Mouse (Mus musculus) ES-Bruce4 (cell line): ENCODE measurements around the gene Mcf2l. TPM values are rescaled to one million over a fixed set of nuclear protein-coding genes. Genes with fewer than 3 reads are reported as not detected.

Source experiments
- H3K27ac ChIP-seq: 2 replicates; pipeline ENCODE4 v1.5.1; 2012; ENCODE audit warnings: low read length, inconsistent platforms; ENCODE audit not compliant: insufficient read depth
- H3K27me3 ChIP-seq: 2 replicates; pipeline ENCODE4 v1.6.1; 2012; ENCODE audit warnings: mild to moderate bottlenecking, low read length, inconsistent platforms; ENCODE audit not compliant: control insufficient read depth, poor library complexity, insufficient read depth, severe bottlenecking
- H3K36me3 ChIP-seq: 2 replicates; pipeline ENCODE4 v1.6.1; 2012; ENCODE audit warnings: inconsistent platforms, mild to moderate bottlenecking, low read length, moderate library complexity; ENCODE audit not compliant: control insufficient read depth, poor library complexity, insufficient read depth, severe bottlenecking
- H3K4me1 ChIP-seq: one replicate; pipeline ENCODE4 v1.8.1; 2011; ENCODE audit warnings: low read length; ENCODE audit not compliant: control insufficient read depth, insufficient read depth
- H3K4me3 ChIP-seq: 2 replicates; pipeline ENCODE4 v1.5.1; 2011; ENCODE audit warnings: low read depth, mild to moderate bottlenecking, low read length
- H3K9ac ChIP-seq: 2 replicates; pipeline ENCODE4 v1.6.1; 2012; ENCODE audit warnings: low read depth, mild to moderate bottlenecking, inconsistent platforms; ENCODE audit not compliant: poor library complexity, severe bottlenecking
- H3K9me3 ChIP-seq: replicated peaks from 2 replicates; pipeline ENCODE4 v1.6.1; 2012; ENCODE audit warnings: mild to moderate bottlenecking, low read length, inconsistent platforms; ENCODE audit not compliant: control insufficient read depth, poor library complexity, insufficient read depth, severe bottlenecking
- CTCF ChIP-seq: IDR thresholded peaks from one replicate; pipeline ENCODE4 v1.8.1; 2011; ENCODE audit warnings: low read depth, low read length
- EP300 ChIP-seq: IDR thresholded peaks from 2 replicates; pipeline ENCODE4 v1.6.1; 2011; ENCODE audit warnings: low read depth, low read length; ENCODE audit not compliant: insufficient read depth
- POLR2A ChIP-seq: IDR thresholded peaks from one replicate; pipeline ENCODE4 v1.8.1; 2011; ENCODE audit warnings: low read length; ENCODE audit not compliant: insufficient read depth
- polyA plus RNA-seq: library from polyadenylated mRNA; stranded (reverse); fragments of >200 nt; gene quantifications from 2 replicates; pipeline ENCODE4 v1.2.4, GENCODE M21; 2011; ENCODE audit warnings: low read depth; ENCODE audit not compliant: missing spikeins, insufficient read depth, insufficient read length

The Mcf2l gene
- polyA plus RNA-seq, result 15.5 and 18.3 TPM in 2 replicates

DNA sequence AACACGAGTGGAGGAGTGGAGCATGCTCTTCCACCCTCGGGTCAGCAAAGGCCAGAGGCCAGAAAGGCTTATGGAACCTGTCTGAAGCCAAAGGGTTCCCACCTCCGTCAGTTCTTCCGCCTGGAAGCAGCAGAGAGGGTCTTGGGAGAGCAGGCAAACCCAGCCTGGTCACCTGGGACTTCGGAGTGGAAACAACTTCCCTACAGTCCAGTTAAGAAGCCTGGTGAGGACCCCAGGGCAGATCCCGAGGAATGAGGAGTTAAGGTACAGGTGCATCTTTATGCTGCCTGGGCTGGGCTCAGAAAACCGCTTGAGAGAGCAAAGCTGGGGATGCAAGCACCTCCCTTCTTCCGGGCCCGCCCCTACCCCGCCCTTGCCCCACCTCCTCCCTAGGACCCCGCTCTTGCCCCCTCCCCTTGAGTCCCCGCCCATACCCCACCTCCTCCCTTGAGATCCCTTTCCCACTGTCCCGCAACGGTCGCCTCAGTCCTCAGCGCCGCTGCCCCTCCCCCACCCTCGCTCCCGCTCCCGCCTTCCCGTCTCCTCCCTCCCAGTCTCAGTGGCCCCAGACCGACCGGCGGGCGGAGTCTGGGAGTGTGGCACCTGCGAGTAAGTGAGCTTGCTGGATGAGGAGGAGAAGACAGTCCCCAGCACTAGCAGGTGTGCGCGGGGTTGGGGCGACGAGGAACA is at the start of gene Mcf2l:
Gene Mcf2l (plus strand): TSS at position 450 of the 690 bp plus-strand sequence.
- peak within 1 kb of the TSS; percentile 65 for H3K27ac ChIP-seq
- H3K4me3 ChIP-seq, result peak within 1 kb of the TSS; percentile 75
- peak within 1 kb of the TSS; percentile 41 for H3K9ac ChIP-seq
- H3K4me1 ChIP-seq, result peaks cover 12% of the 10 kb centered on the region
- no peaks in the 10 kb centered on the region for H3K9me3 ChIP-seq
- H3K27me3 ChIP-seq, result no peaks in the 10 kb centered on the region
- TF ChIP-seq EP300, result peak; percentile 66
- peak; percentile 36 for TF ChIP-seq POLR2A
- no peak for TF ChIP-seq CTCF
- no peaks in the 10 kb centered on the region for H3K36me3 ChIP-seq

DNA sequence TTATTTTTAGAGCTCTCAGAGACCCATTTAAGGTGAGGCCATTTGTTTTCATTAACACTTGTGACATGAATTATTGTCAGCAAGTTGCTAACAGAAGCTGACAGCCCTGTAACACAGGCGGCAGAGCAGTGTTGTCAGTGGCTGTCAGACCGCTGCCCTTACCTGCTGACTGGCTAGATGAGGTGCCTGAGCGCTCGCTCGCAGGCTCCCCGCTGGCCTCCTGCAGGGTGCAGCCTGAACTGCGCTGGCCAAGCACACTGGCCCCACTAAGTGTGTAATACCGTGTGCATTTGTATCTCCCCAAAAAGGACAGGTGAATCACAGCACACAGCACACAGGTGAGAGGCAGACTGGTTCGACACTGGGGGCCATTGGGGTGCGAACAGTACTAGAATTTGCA is 49.0 kb upstream of the Mcf2l start:
- Histone ChIP-seq H3K4me1 (no peaks in the 10 kb centered on the region), H3K9me3 (no peaks in the 10 kb centered on the region), H3K27ac (no peak overlapping the region), H3K4me3 (no peak overlapping the region), H3K27me3 (no peaks in the 10 kb centered on the region), H3K9ac (no peak overlapping the region), H3K36me3 (peaks cover 6% of the 10 kb centered on the region; the same call in 1 of the 2 replicates)
- TF ChIP-seq CTCF, result no peak
- TF ChIP-seq POLR2A, result no peak

DNA sequence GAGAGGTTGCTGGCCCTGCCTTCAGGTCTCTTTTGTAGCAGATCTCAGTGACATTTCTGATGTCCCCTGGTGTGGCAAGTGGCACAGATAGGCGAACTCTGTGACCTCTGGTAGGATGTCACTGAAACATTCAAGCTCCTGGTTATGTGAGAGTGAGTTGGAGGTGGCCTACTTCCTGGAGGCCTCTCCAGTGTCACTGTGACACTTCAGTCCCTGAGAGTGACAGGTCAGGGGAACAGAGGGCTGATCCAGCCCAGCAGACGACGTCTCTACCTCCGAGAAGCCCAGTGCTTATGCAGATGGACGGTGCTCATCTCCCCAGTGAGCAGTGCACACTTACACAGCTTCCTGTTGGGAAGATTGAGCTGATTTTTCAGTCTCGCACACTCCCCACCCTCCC is 48.4 kb upstream of the Mcf2l start:
- no peak for TF ChIP-seq POLR2A
- TF ChIP-seq EP300, result no peak
- TF ChIP-seq CTCF, result no peak
- Histone ChIP-seq H3K4me1 (no peaks in the 10 kb centered on the region), H3K27me3 (no peaks in the 10 kb centered on the region), H3K9me3 (no peaks in the 10 kb centered on the region), H3K27ac (no peak overlapping the region), H3K4me3 (no peak overlapping the region), H3K36me3 (peaks cover 6% of the 10 kb centered on the region; the same call in 1 of the 2 replicates), H3K9ac (no peak overlapping the region)

DNA sequence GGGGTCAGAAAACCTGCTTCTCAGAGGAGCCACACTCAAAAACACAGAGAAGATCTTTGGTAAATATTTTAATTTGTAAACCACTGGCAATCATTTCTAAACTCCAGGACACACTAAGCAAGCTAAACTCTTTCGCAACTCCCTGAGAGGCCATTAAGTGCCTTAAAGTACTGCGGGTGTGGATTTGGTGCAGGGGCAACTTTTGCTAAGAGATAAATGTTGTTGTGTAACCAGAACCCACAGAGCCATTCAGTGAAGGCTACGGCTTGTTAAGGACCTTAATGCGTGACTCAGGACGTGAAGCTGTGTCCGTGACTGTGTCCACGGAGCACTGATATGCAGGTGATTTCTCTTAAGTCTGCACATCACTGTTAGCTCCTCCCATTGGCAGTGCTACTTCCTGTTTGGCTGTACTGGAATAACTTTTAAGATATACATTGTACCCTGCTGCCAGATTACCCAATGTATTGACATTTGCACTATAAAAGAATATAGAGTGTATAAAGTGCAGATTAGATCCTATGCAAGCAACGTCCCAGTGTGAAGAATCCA is 47.8 kb upstream of the Mcf2l start:
- H3K9ac ChIP-seq, result no peak overlapping the region
- no peaks in the 10 kb centered on the region for H3K27me3 ChIP-seq
- H3K4me1 ChIP-seq, result no peaks in the 10 kb centered on the region
- no peak overlapping the region for H3K4me3 ChIP-seq
- no peak overlapping the region for H3K27ac ChIP-seq
- TF ChIP-seq EP300, result no peak
- TF ChIP-seq POLR2A, result no peak
- TF ChIP-seq CTCF, result no peak
- H3K36me3 ChIP-seq, result peaks cover 6% of the 10 kb centered on the region; the same call in 1 of the 2 replicates
- no peaks in the 10 kb centered on the region for H3K9me3 ChIP-seq

DNA sequence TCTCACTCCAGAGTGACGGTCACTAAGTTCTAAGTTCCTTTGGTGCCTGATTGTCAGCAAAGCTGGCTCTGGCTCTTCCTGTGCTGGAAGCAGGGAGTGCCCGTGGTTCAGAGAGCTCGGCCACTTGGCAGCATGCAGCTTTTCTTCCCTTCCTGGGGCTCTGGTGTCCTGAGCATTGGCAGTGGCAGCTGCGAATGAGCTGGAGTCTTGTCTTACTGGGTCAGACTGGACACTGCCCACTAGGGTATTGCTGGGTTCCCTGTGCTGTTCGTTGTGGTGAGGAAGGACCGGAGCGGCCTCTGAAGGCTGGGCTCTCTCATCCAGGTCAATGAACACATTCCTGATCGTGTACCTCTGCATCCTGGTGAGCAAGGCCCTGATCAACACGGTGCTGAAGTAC is 46.5 kb upstream of the Mcf2l start:
- H3K9ac ChIP-seq, result no peak overlapping the region
- H3K36me3 ChIP-seq, result peaks cover 6% of the 10 kb centered on the region; the same call in 1 of the 2 replicates
- no peak overlapping the region for H3K27ac ChIP-seq
- TF ChIP-seq EP300, result no peak
- no peak for TF ChIP-seq POLR2A
- no peak for TF ChIP-seq CTCF
- H3K27me3 ChIP-seq, result no peaks in the 10 kb centered on the region
- no peak overlapping the region for H3K4me3 ChIP-seq
- H3K4me1 ChIP-seq, result no peaks in the 10 kb centered on the region
- no peaks in the 10 kb centered on the region for H3K9me3 ChIP-seq

DNA sequence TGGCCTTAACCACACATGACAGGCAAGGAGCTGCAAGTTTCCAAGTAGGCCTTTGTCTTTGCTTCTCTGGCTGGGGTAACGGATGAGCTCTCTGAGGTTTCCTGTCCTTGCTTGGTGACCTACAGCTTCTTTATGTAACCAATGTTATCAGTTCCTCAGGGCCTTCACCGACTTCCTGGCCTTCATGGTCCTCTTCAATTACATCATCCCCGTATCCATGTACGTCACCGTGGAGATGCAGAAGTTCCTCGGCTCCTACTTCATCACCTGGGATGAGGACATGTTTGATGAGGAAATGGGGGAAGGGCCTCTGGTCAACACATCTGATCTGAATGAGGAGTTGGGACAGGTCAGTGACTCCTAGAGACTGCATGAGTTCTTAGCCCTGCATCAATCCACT is 45.3 kb upstream of the Mcf2l start:
- no peaks in the 10 kb centered on the region for H3K27me3 ChIP-seq
- no peak for TF ChIP-seq EP300
- no peak for TF ChIP-seq POLR2A
- no peak for TF ChIP-seq CTCF
- H3K27ac ChIP-seq, result no peak overlapping the region
- H3K4me1 ChIP-seq, result no peaks in the 10 kb centered on the region
- no peak overlapping the region for H3K4me3 ChIP-seq
- H3K9me3 ChIP-seq, result no peaks in the 10 kb centered on the region
- peaks cover 6% of the 10 kb centered on the region; the same call in 1 of the 2 replicates for H3K36me3 ChIP-seq
- no peak overlapping the region for H3K9ac ChIP-seq
